17 mouse cellular contexts compared by ENCODE assay signal in genomic region chr5:26918763-26919162, GRCm38 (mm10).
DNase-seq lines count a peak whose midpoint lies in the region; TF ChIP-seq lines count a peak whose summit lies in the region.
"Had no signal": no experiment of that assay in that cellular context is flagged by ENCODE, and none has a peak within 500 bp of the region (broad histone marks: within the 10 kb centered on the region; RNA-seq: fewer than 3 reads in every experiment).

No protein-coding gene starts in this region.

- no peaks in the 10 kb centered on the region for H3K36me3 ChIP-seq in thymus, adult 2 months (ENCODE audit: control insufficient read depth, insufficient read depth, low read length)
- H3K36me3 ChIP-seq: embryonic facial prominence, embryonic 13.5 days; forebrain, embryonic 12.5 days; heart, embryonic 15.5 days; hindbrain, embryonic 15.5 days had no signal

- no peak overlapping the region for H3K4me3 ChIP-seq in thymus, adult 2 months (ENCODE audit: control insufficient read depth, insufficient read depth, low read length)
- H3K4me3 ChIP-seq: embryonic facial prominence, embryonic 13.5 days; forebrain, embryonic 12.5 days; gastrocnemius, adult 2 months; heart, embryonic 15.5 days; hindbrain, embryonic 15.5 days had no signal

- H3K27me3 ChIP-seq in thymus, adult 2 months (ENCODE audit: control insufficient read depth, insufficient read depth, low read length): no peaks in the 10 kb centered on the region
- H3K27me3 ChIP-seq: embryonic facial prominence, embryonic 13.5 days; forebrain, embryonic 12.5 days; heart, embryonic 15.5 days; hindbrain, embryonic 15.5 days had no signal

- TF ChIP-seq CTCF in thymus, adult 2 months (IDR thresholded peaks at IDR 0.05; ENCODE audit: borderline replicate concordance, control insufficient read depth, extremely low read depth, insufficient read depth, low read length, poor library complexity): no peak

- TF ChIP-seq POLR2A in thymus, adult 2 months (IDR thresholded peaks at IDR 0.05; ENCODE audit: control insufficient read depth, extremely low read depth, insufficient read depth, low read length, poor library complexity): no peak

- intact Hi-C loops in gastrocnemius, postnatal 14 days (cut with DNase I; ENCODE audit: low total_unique reads): loop anchor here (5.0 kb wide), 1 partner anchor 691 kb away; no protein-coding TSS in a partner anchor

- peak; percentile 70 for DNase-seq in cerebellum, adult 11-12 months
- no peak for DNase-seq in cerebellum, postnatal 4 days (ENCODE audit: low spot score in 2 of 2)
- peak; percentile 67 to 72 for DNase-seq in cerebellum, adult 18-20 months
- DNase-seq in cerebellum, adult 9-11 months: peak; percentile 67
- DNase-seq in cerebellum, postnatal 36 days: peak; percentile 55 to 65
- DNase-seq in gastrocnemius, postnatal 14 days: no peak
- DNase-seq in thymus, adult 2 months: no peak
- DNase-seq: adrenal gland, postnatal 10 days; gastrocnemius, adult 2 months; gastrocnemius, postnatal 36 days; heart, adult 18-20 months; heart, postnatal 14 days; kidney, adult 8-10 months had no signal

- no peak overlapping the region for H3K27ac ChIP-seq in thymus, adult 2 months (ENCODE audit: control insufficient read depth, insufficient read depth, low read length)
- H3K27ac ChIP-seq: embryonic facial prominence, embryonic 13.5 days; forebrain, embryonic 12.5 days; gastrocnemius, adult 2 months; heart, embryonic 15.5 days; hindbrain, embryonic 15.5 days had no signal

- 89% methylated on average over 3 of the region's 3 CpGs for WGBS in thymus, adult 2 months

- H3K4me1 ChIP-seq in thymus, adult 2 months (replicated peaks; ENCODE audit: control insufficient read depth, insufficient read depth, low read length): no peaks in the 10 kb centered on the region
- H3K4me1 ChIP-seq: embryonic facial prominence, embryonic 13.5 days; forebrain, embryonic 12.5 days; heart, embryonic 15.5 days; hindbrain, embryonic 15.5 days had no signal

Comparison
In these comparisons a context has a peak if more than half of its experiments do, and no peak if none do; other contexts are left out.
1. DNase-seq: peak in cerebellum, adult 11-12 months (single experiment), cerebellum, adult 18-20 months (2 of 2), cerebellum, adult 9-11 months (single experiment) and cerebellum, postnatal 36 days (2 of 2); none in cerebellum, postnatal 4 days (0 of 2), gastrocnemius, postnatal 14 days (single experiment) and thymus, adult 2 months (single experiment).